Mouse (Mus musculus) cerebellum, postnatal 4 days (tissue): ENCODE measurements around the gene Clptm1l.

Experiments
- DNase-seq, 2 experiments: peaks; one replicate each; pipeline ENCODE4 v3.0.0; 2022; ENCODE audit warnings: low spot score in 2 of 2, mixed read lengths in 1 of 2

Gene Clptm1l

DNA sequence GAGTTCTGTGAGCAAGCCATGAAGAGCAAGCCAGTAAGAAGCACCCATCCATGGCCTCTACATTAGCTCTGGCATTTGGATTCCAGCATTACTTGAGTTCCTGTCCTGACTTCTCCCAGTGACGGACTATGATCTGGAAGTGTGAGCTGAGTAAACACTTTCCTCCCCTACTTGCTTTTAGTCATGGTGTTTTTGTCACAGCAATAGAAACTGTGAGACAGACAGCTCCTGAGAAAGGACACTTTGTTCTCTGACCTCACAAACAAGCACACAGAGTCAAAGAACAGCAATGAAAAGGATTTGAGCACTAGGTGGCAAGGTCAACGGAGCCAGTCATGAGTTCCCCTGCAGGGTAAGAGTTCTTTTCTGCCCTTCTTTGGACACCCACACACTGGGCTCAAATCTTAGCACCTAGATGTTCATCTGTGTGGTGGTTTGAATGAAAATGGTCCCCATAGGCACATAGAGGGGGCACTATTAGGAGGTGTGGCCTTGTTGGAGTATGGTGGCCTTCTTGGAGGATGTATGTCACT is 56.4 kb downstream of the Clptm1l start:
- no peak for DNase-seq
